Mouse (Mus musculus): ENCODE results near the gene Dact3.
A peak's percentile ranks its signal among the peaks of the same experiment; 100 is the strongest.

Dact3 gene

DNA sequence AGATGAGACGGTGACA, at the start of gene Dact3:
Dact3 (plus strand) TSS at position 8 of the 16 bp plus-strand sequence.
- DNase-seq, result no peak

DNA sequence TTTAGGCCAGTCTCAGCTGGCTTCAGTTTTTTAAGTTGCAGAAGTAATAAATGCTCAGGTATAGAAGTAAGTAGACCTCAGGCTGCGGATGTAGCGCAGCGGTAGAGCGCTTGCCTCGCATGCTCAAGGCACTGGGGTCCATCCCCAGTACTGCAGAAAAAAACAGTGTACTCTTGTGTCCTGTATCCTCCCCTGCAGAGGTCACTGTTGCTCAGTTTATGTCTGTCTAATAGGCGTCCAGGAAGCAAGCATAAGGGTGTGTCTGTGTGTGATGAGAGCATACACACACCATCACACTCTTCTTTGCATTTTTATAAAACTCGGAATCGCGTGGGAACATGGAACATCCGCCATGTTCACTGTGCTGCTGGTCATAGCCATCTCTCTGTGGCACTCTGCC, 49.3 kb upstream of the Dact3 start:
- no peak for DNase-seq

DNA sequence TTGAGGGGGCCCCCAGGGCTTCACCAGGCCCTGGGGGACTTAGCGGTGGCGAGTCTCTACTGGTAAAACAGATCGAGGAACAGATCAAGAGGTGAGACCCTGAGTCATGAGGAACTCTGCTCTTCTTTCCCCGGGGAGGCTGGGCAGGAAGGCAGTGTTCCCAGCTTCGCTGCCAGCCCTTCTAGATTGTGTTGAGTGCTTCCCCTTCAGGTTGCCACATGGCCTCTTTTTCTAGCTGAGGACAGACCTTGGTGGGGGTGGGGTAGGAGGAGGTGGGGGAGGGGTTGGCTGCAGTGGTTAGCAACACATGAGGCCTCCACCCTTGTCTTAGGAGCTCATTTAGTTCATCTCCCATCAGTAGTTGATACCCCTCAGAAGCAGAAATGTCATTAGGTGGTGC, 48.5 kb upstream of the Dact3 start:
- DNase-seq, result no peak

DNA sequence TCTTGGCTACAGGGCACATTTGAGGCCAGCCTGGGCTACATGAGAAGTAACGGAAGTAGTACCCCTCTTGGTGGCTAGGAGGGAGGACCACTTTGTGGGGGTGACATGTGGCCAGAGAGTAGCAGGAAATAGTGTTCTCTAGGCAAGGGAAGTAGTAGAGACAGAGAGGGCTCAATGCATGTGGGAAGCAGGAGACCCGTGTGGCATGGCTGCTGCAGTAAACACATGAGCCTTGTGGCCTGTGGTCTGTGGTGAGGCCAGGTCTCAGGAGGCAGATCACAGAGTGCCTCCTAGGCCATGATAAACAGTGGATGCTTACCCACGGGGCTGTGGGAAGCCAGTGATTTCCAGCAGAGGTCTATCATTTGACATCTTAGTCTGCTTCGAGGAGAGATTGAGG, 47.8 kb upstream of the Dact3 start:
- DNase-seq, result no peak

DNA sequence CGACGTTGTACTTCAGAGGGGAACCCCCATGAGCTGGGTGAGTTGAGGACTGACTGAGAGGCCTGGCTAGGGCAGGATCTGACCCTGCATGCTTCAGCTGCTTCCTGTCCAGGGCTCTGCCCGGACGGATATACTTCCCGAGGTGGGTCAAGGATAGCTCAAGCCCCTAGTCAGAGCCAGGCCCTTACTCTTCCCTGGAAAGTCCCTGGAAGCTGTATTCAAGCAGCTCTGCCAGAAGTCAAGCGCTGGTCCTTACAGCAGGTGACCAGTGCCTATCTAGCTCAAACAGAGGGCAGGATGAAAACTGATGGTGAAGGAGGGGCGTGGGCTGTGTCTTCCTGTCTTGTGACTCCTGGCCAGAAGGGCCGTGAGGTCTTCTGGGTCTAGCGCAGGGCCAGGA, 44.7 kb upstream of the Dact3 start:
- DNase-seq, result no peak

DNA sequence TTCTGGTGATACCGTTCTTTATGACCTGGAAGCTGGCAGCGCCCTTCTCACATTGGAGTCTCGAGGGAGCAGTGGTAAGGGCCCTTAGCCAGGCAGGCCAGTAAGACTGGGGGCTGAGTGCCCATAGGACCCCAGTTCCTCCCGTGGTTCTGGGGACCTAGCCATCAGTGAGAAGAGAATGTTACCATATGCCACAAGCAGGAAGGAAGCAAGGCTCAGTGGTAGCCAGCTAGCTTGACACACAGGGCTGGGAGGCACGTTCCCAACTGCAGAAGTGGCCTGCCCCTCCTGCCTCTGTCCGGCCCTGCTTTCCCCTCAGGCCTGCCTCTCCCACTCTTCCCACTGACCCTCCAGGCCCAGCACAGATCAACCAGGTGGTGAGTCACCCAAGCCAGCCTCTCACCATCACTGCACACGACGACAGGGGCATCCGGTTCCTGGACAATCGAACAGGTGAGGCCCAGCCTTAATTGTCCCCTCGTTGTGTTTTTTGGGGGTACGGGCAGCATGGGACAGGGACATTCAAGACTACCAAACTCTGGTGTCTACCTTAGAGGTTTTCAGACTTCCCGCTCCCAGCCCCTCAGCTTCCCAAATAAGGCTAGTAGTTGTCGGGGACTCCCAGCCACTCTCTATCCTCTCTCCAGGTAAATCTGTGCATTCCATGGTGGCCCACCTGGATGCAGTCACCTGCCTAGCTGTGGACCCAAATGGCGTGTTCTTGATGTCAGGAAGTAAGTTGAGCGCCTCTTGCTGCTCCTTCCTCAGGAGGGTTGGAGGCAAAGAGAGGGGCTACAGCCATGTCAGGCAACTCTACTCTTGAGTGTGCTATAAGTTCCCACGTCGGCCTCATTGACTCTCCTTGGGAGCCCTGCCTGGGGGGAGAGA, 37.0 kb upstream of the Dact3 start:
- DNase-seq, result no peak

DNA sequence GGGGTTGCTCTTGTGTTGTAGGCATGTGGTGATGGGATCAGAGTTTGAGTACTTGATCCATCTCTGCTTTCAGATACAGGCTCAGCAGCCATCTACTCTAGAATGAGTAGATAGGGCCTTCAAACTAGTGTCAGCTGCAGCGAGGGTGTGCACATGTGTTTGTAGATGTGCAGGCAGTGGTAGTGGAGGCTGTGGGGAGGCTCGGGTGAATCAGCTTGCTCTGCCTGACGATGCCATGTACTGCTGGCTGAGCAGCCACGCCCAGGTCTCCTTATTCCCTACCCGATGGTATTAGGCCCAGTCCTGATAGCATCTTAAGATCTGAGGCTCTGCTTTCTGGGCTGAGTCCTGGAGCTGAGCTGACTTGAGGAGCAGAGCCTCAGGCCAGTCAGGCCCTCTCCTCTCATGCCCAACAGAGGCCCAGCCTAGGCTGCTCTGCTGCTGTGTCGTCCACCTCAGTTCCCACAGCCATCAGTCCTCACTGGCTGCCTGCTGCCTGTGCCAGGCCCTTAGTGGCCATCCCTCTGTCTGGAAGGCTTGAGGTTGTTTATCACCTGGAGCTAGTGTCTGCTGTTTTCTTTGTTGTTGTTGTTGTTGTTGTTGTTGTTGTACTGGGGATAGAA, 36.2 kb upstream of the Dact3 start:
- DNase-seq, result no peak

DNA sequence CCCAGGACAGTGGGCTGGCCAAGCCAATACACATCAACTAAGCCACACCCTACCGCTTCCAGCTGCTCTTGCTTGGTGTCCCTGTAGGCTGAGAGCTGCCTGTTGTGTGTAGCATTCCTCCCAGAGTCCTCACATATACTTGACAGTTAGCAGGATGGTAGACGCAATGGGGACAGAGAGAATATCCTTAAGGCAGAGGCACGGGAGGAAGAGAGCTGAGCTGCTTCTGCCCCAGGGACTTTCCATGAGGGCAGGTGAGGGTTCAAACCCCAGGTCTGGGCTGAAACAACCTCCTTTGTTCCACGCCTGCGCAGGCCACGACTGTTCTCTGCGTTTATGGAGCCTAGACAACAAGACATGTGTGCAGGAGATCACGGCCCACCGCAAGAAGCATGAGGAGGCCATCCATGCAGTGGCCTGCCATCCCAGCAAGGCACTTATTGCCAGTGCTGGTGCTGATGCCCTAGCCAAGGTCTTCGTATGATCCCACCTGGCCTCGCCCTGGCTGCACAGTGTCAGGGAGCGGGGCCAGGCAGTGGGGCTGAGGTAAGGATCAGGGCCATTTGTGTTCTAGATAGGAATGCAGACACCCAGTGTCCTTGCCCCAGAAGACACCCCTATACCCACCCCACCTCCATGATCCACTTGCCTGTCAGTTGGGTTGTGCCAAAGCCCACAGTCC, 35.5 kb upstream of the Dact3 start:
- DNase-seq, result no peak

DNA sequence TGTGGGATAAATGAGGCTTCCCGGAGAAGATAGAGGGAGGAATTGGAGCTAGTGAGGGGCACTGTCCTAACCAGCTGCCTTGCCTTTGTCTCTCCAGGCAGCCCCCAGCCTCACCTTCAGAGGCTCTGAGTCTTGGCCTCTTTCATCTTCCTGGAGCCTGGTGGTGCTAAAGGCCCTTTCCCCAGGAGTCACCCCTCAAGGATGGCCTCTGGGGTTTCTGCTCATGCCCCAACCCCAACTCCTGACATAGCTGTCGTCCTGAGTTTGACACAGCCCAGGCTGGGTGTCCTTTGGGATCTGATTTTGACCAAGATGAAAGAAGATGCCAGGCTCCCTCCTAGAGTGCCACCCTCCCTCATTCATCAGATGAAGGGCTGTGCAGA, 35.0 kb upstream of the Dact3 start:
- DNase-seq, result no peak

DNA sequence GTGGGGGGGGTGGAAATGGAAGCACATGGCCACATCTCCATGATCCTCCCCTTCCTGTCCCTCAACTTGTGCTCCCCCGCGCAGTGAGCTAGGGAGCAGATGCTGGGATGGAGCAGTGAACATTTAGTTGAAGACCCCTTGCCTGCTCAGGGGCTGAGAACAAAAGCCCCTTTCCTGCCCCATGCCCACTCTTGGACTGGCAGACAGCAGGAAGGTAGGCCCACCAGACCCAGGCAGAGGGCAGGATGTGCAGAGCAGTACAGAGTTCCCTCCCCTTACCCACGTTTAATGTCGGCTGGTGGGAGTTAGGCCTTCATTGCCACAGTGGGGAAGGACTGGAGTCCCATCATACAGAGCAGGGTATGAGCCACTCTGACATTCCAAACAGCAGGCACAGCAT, 34.0 kb upstream of the Dact3 start:
- DNase-seq, result no peak

DNA sequence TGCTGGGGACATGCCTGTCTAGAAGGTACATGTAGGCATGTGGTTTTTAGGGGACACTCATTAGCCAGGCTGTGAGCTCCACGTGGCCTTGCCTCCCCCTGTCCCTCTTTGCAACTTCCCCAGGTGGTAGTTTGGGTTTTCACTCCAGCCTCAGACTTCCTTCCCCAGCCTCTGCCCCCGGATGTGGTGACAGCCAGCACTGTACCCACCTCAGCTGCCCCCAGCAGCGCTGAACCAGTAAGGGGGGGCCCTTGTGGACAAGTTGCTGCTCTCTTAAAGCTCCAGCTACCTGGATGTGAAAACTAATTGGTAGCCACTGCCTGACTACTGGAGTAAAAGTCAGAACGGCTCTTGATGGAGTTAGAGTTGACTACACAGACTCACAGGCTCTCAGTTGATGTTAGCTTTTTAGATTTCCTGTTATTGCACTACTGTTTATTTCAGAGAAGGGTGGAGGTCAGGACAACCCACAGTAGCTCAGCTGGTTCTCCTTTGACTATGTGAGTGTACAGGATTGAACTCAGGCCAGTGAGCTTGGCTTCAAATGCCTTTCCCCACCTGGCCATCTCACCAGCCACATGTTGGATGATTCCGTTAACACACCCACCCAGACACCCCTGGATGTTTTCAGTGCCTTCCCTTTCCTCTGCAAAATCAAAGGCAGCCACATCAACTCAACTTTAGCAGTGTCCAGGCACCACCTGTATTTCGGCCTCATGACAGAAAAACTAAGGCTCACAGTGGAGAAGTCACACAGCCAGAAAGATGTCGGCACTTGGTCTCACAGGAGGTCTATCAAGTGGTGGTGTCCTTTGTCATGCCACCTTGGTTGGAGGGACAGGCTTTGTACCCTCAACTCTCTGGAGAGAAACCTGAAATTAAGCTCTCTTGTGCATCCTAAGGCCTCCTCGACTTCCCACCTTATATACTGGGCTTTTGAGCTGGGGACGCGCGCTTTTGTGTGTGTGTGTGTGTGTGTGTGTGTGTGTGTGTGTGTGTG, 33.3 kb upstream of the Dact3 start:
- DNase-seq, result no peak

DNA sequence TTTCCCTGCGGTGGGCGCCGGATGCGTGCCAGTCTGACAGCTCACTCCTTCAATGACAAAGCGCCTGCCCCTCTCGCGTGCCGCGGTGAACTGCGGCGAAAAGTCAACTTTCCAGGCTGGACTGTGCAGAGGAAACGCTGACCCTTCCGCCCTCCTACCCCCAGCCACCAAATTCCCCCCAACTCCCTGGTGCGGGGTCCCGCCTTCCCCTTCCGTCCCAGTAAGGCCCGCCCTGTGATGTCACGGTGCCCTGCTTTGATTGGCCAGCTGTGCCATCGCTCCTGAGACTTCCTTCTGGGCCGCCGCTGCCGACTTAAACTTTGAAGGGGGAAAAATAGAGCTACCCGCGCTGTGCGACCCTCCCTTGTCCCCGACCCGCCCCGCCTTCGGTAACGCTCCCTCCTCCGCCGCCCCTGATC, 32.5 kb upstream of the Dact3 start, which contains the start of gene Prkd2:
Prkd2 (plus strand) TSS at position 258 of the 419 bp plus-strand sequence.
- peak; percentile 83 for DNase-seq

DNA sequence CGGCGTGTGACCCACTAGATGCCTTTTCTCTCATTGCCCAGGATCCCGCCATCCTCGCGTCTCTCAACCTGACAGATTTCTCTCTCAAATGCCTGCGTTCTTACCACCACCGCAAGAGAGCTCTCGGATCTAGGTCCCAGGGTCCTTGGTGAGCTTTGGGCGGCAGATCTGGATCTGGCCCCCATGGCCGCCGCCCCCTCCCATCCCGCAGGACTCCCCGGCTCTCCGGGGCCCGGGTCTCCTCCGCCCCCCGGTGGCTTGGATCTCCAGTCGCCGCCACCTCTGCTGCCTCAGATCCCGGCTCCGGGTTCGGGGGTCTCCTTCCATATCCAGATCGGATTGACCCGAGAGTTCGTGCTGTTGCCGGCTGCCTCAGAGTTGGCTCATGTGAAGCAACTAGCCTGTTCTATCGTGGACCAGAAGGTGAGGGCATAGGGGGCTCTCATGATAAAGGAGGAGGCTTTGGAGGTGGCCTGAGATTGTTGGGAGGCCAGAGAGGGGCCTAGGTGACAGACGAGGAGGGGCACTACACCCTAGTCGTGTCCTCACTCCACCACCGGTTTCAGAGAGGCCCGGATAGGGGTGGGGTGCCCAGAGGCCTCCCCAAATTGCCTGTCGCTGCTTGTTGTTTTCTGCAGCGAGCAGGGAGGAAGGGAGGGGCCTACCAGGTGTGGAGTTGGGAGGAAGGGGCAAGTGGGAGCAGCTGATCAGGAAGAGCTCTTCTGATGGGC, 31.5 kb upstream of the Dact3 start:
- DNase-seq, result no peak

DNA sequence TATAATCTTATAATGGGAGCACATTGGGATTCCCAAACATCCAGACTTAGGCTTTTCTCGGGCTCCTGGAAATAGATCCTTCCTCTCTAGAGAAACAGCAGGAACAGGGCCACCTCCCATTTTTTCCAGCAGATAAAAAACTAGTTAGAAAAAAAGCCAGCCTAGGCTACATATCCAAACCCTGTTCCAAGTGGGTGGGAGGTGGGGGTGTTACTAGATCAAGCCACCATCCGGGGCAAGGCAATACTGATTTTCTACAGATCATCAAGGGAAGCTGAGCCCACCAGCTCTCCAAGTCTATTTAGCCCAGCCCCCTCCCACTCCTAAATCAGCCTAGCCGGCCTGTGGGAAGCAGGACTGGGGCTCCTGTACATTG, 30.4 kb upstream of the Dact3 start:
- DNase-seq, result no peak

DNA sequence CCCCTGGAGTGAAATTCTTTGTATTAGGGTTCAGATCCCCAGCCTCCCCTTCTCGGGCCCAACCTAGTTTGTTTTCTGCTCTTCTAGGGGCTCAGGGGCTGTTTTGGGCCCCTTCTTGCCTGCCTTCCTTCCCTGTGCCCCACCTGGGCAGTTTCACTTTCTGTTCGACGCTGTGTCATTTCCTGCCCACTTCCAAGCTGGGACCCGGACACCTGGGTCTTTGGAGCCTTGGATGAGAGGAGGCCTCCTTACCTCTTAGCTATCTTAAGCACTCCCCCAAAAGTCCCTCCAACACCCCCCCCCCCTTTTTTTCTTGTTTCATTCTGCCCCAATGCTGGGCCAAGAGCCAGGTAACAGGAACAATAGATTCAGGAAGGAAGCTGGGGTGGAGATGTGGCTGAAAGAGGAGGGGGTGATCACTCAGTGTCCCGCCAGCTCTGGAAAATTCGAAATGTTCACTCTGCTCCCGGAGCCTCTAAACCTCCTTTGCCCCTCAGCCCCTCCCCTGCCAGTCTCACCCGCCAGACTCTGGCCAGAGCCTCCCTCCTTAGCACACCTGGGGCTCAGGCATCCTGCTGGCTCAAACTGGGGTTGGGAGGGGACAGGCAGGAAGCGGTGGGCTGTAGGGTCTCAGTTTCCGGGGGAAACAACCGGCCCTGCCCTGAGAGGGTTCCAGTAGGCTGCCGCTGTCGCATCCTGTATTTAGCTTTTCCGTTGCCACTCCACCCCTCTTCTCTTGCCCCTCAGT, 29.9 kb upstream of the Dact3 start:
- no peak for DNase-seq

DNA sequence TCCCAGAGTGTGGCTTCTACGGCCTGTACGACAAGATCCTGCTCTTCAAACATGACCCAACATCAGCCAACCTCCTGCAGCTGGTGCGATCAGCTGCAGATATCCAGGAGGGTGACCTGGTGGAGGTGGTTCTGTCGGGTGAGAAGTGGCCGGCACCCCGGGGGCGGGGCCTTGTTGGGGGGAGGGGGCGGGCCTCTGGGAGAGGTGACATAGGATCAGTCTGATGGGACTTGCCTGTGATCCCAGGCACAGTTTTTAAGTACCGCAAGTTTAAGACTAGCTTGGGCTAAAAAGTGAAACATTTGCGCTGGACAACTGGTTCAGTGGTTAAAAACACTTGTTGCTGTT, 29.3 kb upstream of the Dact3 start:
- DNase-seq, result no peak

DNA sequence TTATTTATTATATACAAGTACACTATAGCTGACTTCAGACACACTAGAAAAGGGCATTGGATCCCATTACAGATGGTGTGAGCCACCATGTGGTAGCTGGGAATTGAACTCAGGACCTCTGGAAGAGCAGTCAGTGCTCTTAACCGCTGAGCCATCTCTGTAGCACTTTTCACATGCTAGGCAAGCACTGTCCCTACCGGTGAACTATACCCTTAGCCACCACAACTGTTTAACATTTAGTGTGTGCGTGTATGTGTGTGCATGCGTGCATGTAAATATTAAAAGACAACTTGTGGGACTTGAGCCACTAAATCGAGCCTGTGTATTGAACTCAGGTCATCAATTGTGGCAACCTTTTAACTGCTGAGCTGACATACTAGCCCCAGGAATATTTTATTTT, 28.3 kb upstream of the Dact3 start:
- no peak for DNase-seq

DNA sequence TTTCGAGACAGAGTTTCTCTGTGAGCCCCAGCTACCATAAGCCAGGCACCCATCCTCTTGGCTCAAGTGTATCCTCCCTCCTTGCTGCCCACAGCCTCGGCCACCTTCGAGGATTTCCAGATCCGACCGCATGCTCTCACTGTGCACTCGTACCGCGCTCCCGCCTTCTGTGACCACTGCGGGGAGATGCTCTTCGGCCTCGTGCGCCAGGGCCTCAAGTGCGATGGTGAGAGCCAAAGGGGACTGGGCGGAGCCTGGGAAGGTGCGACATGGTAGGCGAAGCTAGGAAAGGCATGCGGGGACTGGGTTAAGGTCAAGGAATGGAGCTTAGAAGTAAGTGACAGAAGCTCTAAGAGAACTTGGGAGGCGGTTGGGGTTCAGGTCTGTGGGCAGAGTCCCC, 27.6 kb upstream of the Dact3 start:
- DNase-seq, result no peak

DNA sequence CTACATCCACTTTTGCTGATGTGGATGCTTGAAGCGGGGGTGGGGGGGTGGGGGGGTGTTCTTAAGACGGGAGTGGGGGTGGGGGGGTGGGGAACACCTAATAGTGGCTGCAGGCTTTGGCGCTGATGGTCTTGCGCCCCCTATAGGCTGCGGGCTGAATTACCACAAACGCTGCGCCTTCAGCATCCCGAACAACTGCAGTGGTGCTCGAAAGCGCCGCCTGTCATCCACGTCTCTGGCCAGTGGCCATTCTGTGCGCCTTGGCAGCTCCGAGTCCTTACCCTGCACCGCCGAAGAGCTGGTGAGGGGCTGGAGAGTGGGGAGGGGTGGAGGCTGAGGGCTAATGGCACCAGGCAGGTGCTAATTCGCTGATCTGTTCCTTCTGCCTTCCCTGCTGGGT, 26.5 kb upstream of the Dact3 start:
- DNase-seq, result peak; percentile 77

DNA sequence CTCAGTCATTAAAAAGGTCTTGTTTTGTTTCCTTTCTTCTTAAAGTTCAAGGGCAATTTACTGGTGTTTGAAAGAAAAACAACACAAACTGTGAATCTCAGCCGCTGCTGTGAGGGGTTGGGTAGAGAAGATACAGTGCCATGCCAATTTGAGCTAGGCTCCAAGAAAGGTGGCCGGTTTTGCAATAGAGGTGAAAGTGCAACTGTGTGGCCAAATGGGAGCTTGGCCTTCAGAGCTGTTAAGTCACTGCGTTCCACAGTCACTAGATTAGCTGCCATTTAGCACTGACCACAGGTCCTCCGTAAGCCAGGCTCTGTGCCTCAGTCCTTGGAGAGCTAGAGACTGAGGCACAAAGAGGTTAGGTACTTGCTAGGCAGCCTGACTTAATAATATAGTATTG, 23.5 kb upstream of the Dact3 start:
- no peak for DNase-seq

DNA sequence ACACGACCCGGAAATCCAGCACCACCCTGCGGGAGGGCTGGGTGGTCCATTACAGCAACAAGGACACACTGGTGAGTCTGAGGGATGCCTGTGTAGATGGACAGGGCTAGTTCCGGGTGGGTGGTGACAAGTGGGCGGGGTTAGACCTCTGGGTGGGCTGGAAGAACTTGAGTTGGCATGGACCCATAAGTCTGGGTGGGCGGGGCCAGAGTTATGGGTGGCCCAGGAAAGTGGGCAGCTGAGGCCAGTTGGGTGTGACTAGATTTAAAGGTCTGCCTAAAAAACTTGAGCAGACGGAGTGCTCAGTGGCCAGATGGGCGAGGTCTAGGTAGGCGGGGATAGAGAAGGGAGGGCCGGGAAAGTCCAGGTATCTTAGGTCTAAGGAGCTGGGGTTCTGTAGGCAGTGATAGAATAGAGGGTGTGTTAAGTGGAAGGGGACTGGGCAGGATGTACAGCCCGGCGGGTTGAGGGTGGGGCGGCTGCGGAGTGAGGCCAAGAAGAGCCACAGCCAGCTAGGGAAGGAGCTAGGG, 21.8 kb upstream of the Dact3 start:
- no peak for DNase-seq

DNA sequence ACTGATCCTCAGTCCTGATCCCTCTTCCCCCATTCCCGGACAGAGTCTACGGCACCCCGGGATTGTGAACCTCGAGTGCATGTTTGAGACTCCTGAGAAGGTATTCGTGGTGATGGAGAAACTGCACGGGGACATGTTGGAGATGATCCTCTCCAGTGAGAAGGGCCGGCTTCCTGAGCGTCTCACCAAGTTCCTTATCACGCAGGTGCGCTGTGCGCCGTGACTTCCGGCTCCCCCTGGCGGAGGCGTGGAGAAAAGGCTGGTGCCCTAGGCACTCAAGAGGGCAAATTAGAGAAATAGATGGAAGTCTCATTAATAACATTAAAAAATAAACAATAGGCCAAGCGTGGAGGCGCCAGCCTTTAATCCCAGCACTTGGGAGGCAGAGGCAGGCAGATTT, 16.8 kb upstream of the Dact3 start:
- no peak for DNase-seq

Data from cerebellum, adult 11-12 months (tissue).